Mouse (Mus musculus) erythroblast, embryonic 14.5 days (primary cell): ENCODE data around the gene Jmjd8.

Experiments used
- GATA1 ChIP-seq: IDR thresholded peaks from 2 replicates; pipeline ENCODE4 v1.6.1; 2012; ENCODE audit warnings: low read length, inconsistent platforms, mixed read lengths
- TAL1 ChIP-seq: IDR thresholded peaks from 3 replicates; pipeline ENCODE4 v1.6.1; 2012; ENCODE audit warnings: low read length, inconsistent platforms, mixed read lengths

DNA sequence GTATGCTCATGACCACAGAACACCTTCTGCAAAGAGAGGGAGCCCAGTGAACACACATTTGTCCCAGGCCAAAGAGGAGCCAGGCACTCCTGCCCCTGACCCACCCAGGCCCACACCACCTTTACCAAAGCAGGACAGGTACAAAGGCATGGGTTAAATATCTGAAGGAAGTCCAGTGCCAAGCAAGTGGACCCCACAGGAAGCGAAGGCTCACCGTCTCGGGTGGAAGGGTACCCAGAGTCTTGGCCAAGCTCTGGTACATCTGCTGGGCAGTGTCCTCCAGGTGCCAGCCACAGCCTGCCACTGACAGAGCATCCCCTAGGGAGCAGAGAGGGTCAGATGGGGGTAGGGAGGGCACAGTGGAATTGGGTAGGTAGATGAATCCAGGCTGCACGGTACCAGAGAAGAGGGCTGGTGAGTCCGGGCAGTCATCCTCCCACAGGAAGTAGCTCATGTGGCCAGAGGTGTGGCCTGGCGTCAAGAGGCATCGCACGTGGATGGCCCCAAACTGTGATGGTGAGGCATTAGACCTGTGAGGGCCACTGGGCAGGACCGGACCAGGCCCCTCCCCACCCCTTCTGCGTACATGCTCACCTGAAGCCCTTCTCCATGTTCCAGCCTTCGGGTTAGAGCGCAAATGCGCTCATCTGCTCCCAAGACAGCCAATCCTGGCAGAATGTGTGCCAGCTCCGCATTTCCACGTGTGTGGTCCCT, 44.6 kb upstream of the Jmjd8 start:
- TF ChIP-seq GATA1 = no peak
- no peak for TF ChIP-seq TAL1
